Mouse (Mus musculus) ES-Bruce4 (cell line): ENCODE measurements at regions not wholly inside any gene's neighbourhood (a gene's known extent, or its start where the extent isn't known, plus 50 kb on each side); places are given as distances from the start of the nearest gene placed in this dataset.

Source experiments
- H3K27ac ChIP-seq: 2 replicates; pipeline ENCODE4 v1.5.1; 2012; ENCODE audit warnings: low read length, inconsistent platforms; ENCODE audit not compliant: insufficient read depth
- H3K27me3 ChIP-seq: 2 replicates; pipeline ENCODE4 v1.6.1; 2012; ENCODE audit warnings: mild to moderate bottlenecking, low read length, inconsistent platforms; ENCODE audit not compliant: control insufficient read depth, poor library complexity, insufficient read depth, severe bottlenecking
- H3K36me3 ChIP-seq: 2 replicates; pipeline ENCODE4 v1.6.1; 2012; ENCODE audit warnings: inconsistent platforms, mild to moderate bottlenecking, low read length, moderate library complexity; ENCODE audit not compliant: control insufficient read depth, poor library complexity, insufficient read depth, severe bottlenecking
- H3K4me1 ChIP-seq: one replicate; pipeline ENCODE4 v1.8.1; 2011; ENCODE audit warnings: low read length; ENCODE audit not compliant: control insufficient read depth, insufficient read depth
- H3K4me3 ChIP-seq: 2 replicates; pipeline ENCODE4 v1.5.1; 2011; ENCODE audit warnings: low read depth, mild to moderate bottlenecking, low read length
- H3K9ac ChIP-seq: 2 replicates; pipeline ENCODE4 v1.6.1; 2012; ENCODE audit warnings: low read depth, mild to moderate bottlenecking, inconsistent platforms; ENCODE audit not compliant: poor library complexity, severe bottlenecking
- H3K9me3 ChIP-seq: replicated peaks from 2 replicates; pipeline ENCODE4 v1.6.1; 2012; ENCODE audit warnings: mild to moderate bottlenecking, low read length, inconsistent platforms; ENCODE audit not compliant: control insufficient read depth, poor library complexity, insufficient read depth, severe bottlenecking
- CTCF ChIP-seq: IDR thresholded peaks from one replicate; pipeline ENCODE4 v1.8.1; 2011; ENCODE audit warnings: low read depth, low read length
- EP300 ChIP-seq: IDR thresholded peaks from 2 replicates; pipeline ENCODE4 v1.6.1; 2011; ENCODE audit warnings: low read depth, low read length; ENCODE audit not compliant: insufficient read depth
- POLR2A ChIP-seq: IDR thresholded peaks from one replicate; pipeline ENCODE4 v1.8.1; 2011; ENCODE audit warnings: low read length; ENCODE audit not compliant: insufficient read depth

DNA sequence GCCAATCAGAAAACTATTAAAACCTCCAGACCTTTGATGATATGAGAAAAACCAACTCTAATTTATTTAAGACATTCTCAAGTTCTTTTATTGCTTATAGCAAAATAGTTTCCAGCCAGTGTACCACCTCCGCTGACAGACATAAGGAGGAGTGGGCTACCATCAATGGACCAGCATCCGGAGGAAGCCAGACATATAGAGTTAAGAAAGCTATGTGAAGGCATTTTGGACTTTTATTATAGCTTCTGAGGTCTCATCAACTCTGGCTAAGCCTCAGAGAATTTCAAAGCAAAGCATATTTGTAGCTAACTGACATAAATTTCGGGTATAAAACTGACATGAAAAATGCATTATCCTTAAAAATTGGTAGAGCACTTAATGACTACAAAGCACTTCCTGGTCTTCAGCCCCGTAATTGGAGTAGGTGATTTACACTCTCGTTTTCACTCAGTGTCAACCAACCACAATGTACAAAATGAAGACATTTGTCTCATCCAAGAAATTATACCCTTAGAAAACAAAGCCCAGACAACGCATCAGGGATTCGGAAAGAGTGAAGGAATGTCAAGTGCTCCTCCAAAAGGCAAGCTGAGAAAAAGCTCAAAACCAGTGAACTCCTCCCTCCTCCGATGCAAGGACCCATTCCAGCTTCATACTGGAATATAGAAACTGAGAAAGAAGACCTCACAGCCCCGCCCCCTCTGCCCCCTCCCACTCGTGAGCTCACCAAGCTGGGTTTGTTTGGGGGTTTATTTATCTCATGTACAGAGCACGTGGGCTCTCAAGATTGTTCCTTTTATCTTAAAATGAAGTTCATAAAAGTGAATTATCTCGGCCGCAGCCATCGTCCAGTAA lies 208.5 kb downstream of the Mreg start:
- Histone ChIP-seq H3K27ac (no peak overlapping the region), H3K27me3 (no peaks in the 10 kb centered on the region; the same call in 1 of the 2 replicates), H3K4me3 (no peak overlapping the region), H3K9ac (no peak overlapping the region), H3K9me3 (0 out of 2 replicates have a peak, but pooled peaks cover 3% of the 10 kb centered on the region), H3K36me3 (no peaks in the 10 kb centered on the region), H3K4me1 (no peaks in the 10 kb centered on the region)
- no peak for TF ChIP-seq CTCF
- TF ChIP-seq POLR2A: no peak
- no peak for TF ChIP-seq EP300

DNA sequence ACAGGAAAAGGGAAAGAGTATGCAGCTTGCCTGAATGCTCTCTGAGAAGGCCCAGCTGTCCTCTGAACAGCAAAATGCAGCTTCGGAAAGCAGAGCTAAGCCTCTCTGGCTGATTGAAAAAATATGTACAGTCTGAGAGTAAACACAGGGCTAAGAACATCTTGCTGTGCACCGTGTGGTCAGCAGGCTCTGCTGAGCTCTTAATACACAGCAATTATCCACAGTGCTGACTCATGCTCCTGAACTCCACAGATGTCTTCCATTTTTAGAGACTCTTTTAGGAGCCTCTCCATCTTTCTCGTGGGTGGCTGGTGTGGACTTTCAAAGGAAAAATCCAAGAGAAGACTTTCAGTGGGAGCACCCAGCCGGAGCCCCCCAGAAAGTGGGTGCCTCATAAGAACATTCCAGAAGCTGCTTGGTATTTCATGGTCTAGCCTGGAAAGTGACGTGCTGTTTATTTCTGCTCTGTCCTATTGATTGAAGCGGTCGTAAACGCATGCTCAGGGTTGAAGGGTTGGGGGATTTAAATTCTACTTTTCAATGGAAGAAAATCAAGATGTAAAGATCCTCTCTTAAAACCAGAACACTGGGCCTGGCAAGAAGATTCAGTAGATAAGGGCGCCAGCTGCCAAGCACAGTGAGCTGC lies 209.5 kb downstream of the Mreg start:
- no peaks in the 10 kb centered on the region for H3K36me3 ChIP-seq
- TF ChIP-seq POLR2A (no peak), CTCF (no peak), EP300 (no peak)
- H3K4me3 ChIP-seq: no peak overlapping the region
- H3K9ac ChIP-seq: no peak overlapping the region
- H3K27me3 ChIP-seq: no peaks in the 10 kb centered on the region; the same call in 1 of the 2 replicates
- no peak overlapping the region for H3K27ac ChIP-seq
- H3K9me3 ChIP-seq: 0 out of 2 replicates have a peak, but pooled peaks cover 3% of the 10 kb centered on the region
- no peaks in the 10 kb centered on the region for H3K4me1 ChIP-seq

DNA sequence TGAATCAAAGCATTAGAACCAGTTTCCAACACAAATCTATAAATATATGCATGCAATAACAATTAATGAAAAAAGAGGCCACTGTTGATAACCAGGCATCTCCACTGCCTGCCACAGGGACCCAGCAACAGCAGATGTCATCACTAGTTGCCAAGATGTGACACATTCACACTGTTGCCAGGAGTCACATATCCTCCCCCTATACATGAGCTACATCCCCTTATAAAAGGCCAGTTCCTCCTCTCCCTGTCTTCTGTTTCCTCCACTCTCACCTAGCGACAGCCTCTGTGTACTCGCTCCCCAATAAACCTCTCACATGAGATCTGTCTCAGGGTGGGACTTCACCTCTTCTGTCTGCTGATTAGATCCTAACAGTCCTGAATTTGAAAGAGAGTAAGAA lies 211.4 kb downstream of the Mreg start:
- no peak overlapping the region for H3K9ac ChIP-seq
- no peaks in the 10 kb centered on the region for H3K36me3 ChIP-seq
- 0 out of 2 replicates have a peak, but pooled peaks cover 3% of the 10 kb centered on the region for H3K9me3 ChIP-seq
- H3K27me3 ChIP-seq: no peaks in the 10 kb centered on the region
- no peaks in the 10 kb centered on the region for H3K4me1 ChIP-seq
- TF ChIP-seq CTCF (no peak), POLR2A (no peak)
- no peak overlapping the region for H3K4me3 ChIP-seq
- no peak overlapping the region for H3K27ac ChIP-seq

DNA sequence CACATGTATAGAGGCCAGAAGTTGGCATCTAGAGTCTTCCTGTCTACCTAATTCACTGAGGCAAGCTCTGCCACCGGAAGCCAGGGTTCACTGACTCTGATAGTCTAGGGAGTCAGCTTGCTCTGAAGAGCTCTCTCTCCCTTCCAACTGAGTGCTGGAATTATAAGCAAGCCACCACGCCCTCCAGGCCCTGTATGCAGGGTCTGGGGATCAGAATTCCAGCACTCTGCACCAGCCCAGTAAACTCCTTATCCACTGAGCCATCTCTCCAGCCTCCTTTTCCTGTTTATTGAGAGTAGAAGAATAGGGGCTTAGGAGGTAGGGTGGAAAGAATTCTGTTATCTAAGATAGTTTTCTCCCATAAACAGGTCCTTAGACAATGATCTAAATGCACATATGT lies 215.3 kb downstream of the Mreg start:
- H3K27me3 ChIP-seq: no peaks in the 10 kb centered on the region
- TF ChIP-seq POLR2A: no peak
- TF ChIP-seq CTCF: no peak
- TF ChIP-seq EP300: no peak
- H3K9ac ChIP-seq: no peak overlapping the region
- H3K4me3 ChIP-seq: no peak overlapping the region
- no peaks in the 10 kb centered on the region for H3K4me1 ChIP-seq
- no peak overlapping the region for H3K27ac ChIP-seq
- no peaks in the 10 kb centered on the region for H3K36me3 ChIP-seq
- no peaks in the 10 kb centered on the region for H3K9me3 ChIP-seq

DNA sequence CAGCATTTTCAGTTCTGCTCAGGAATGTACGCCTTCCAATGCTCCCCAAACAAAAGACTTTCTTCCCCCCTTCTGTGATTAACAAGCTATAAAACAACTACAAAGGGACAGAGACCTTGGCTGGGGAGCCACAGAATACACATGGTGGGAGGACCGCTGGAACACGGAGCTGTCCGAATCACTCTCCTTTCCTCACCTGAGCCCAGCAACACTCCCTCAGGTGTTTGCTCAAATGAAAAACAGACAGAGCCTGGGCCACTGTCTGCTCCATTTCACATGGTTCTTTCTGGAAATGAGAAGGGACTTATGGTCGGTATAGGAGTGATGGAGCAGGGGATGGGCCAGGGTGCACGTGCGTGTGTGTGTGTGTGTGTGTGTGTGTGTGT lies 215.9 kb downstream of the Mreg start:
- TF ChIP-seq CTCF (no peak), EP300 (no peak), POLR2A (no peak)
- Histone ChIP-seq H3K27ac (no peak overlapping the region), H3K27me3 (no peaks in the 10 kb centered on the region), H3K4me3 (no peak overlapping the region), H3K9me3 (no peaks in the 10 kb centered on the region), H3K9ac (no peak overlapping the region), H3K4me1 (no peaks in the 10 kb centered on the region), H3K36me3 (no peaks in the 10 kb centered on the region)
